Mouse (Mus musculus) midbrain, embryonic 12.5 days (tissue): ENCODE results near the gene Plin3. TPM values are rescaled to one million over a fixed set of nuclear protein-coding genes. Genes with fewer than 3 reads are reported as not detected.

Experiments used
- ATAC-seq: fragments of 200-750 bp; cut with Nextera tagmentation; 2 replicates; pipeline ENCODE4 v1.8.0; 2017; ENCODE audit warnings: low read depth, moderate TSS enrichment, moderate library complexity; ENCODE audit not compliant: low FRiP score
- H3K27ac ChIP-seq: fragments of 300-500 bp; sonication (generic); replicated peaks from 2 replicates; pipeline ENCODE4 v1.5.1; 2016; ENCODE audit warnings: mild to moderate bottlenecking
- H3K27me3 ChIP-seq: fragments of 300-500 bp; sonication (generic); 2 replicates; pipeline ENCODE4 v1.6.1; 2016; ENCODE audit warnings: mild to moderate bottlenecking
- H3K36me3 ChIP-seq: fragments of 300-500 bp; sonication (generic); 2 replicates; pipeline ENCODE4 v1.6.1; 2016
- H3K4me1 ChIP-seq: fragments of 300-500 bp; sonication (generic); 2 replicates; pipeline ENCODE4 v1.6.1; 2016
- H3K4me2 ChIP-seq: fragments of 300-500 bp; sonication (generic); replicated peaks from 2 replicates; pipeline ENCODE4 v1.6.1; 2016; ENCODE audit warnings: mild to moderate bottlenecking, moderate library complexity
- H3K4me3 ChIP-seq: fragments of 300-500 bp; sonication (generic); 2 replicates; pipeline ENCODE4 v1.5.1; 2016; ENCODE audit warnings: mild to moderate bottlenecking
- H3K9ac ChIP-seq: fragments of 300-500 bp; sonication (generic); replicated peaks from 2 replicates; pipeline ENCODE4 v1.6.1; 2016; ENCODE audit warnings: mild to moderate bottlenecking, moderate library complexity
- H3K9me3 ChIP-seq: fragments of 300-500 bp; sonication (generic); 2 replicates; pipeline ENCODE4 v1.6.1; 2016; ENCODE audit warnings: mild to moderate bottlenecking
- WGBS: fragments of 180-500 bp; shearing (Covaris S2); methylation state at CpG from one replicate; pipeline ENCODE4 v1.1.7; 2016; 5-methylcytosine and 5-hydroxymethylcytosine counted together
- polyA plus RNA-seq: library from polyadenylated mRNA; unstranded; fragments of >200 nt; fragmentation: Nextera tagmentation; extraction: Ambion mirVana; gene quantifications from 2 replicates; pipeline ENCODE4 v1.2.1, GENCODE M21; 2016

The Plin3 gene
- polyA plus RNA-seq, 1 experiment from 2014 or later, result 29.0 TPM

DNA sequence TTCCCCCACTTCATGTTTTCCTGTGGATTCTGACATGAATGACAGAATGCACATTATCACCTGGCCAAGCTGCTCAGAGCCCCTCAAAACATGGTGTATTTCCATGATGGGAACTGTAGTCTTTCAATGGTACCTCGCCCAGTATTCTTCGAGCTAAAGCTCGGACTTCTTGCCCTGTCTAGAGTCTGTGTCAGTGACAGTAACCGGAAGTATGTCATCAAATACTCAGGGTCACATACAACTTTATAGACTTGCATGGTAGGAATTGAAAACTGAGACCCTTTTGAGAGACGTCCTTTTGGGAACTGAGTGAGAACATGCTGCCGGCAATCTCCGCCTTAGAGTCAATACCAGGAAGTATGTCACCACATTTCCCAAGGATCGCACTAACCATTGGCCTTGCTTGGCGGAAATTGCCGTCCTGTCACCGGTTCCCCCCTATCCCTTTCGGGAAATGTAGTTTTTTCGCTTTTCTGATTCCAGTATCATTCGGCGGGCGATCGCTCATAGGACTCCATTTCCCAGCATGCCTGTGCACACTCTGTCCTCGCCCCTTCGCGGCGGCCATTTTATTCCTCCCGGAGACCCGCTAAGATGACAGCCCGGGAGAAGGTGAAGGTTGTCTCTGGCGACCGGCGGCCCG lies 36.3 kb downstream of the Plin3 start, which contains the start of gene Fem1a:
TSS of gene Fem1a (plus strand) at position 572 of the 643 bp plus-strand sequence.
- Histone ChIP-seq H3K4me3 (peak within 1 kb of the TSS; percentile 75), H3K27ac (peak within 1 kb of the TSS; percentile 91), H3K27me3 (no peaks in the 10 kb centered on the region), H3K4me1 (peaks cover 39% of the 10 kb centered on the region), H3K9ac (peak within 1 kb of the TSS; percentile 72), H3K36me3 (peaks cover 31% of the 10 kb centered on the region), H3K9me3 (no peaks in the 10 kb centered on the region), H3K4me2 (peak within 1 kb of the TSS; percentile 98)
- under 1% methylated on average over 28 of the region's 28 CpGs for WGBS
- ATAC-seq, result peak; percentile 92

GRCm38 (mm10) chr17:56255863-56256238 lies 36.8 kb downstream of the Plin3 start:
- WGBS, result under 1% methylated on average over 32 of the region's 32 CpGs
- peak overlapping the region; percentile 91 for H3K27ac ChIP-seq
- peak overlapping the region; percentile 57; the same call in 1 of the 2 replicates for H3K9ac ChIP-seq

DNA sequence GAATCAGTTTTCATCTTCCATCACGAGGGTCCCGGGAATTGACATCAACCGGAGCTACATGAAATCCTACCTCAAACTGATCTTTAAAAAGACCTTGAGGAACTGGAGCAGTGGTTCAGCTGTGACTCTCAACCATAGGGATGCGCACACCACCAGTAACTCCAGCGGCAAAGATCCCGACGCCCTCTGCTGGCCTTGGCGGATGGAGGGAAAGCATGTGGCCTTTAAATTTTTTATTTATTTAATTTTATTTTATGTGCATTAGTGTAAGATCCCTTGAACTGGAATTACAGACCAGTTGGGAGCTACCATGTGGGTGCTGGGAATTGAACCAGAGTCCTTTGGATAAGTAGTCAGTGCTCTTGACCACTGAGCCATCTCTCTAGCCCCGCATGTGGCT lies 37.2 kb downstream of the Plin3 start:
- WGBS, result 20% methylated on average over 9 of the region's 9 CpGs
- no peak overlapping the region for H3K9ac ChIP-seq
- peak; percentile 13 for ATAC-seq

More at GRCm38 (mm10) chr17:56255863-56256238, 36.8 kb downstream of the Plin3 start:
- ATAC-seq, result peak; percentile 91
- Histone ChIP-seq H3K36me3 (peaks cover 26% of the 10 kb centered on the region), H3K4me1 (peaks cover 40% of the 10 kb centered on the region), H3K27me3 (no peaks in the 10 kb centered on the region), H3K9me3 (no peaks in the 10 kb centered on the region), H3K4me2 (peak overlapping the region; percentile 73), H3K4me3 (peak overlapping the region; percentile 75)

GRCm38 (mm10) chr17:56254695-56255094 lies 38.0 kb downstream of the Plin3 start:
- peaks cover 38% of the 10 kb centered on the region for H3K4me1 ChIP-seq
- no peaks in the 10 kb centered on the region for H3K9me3 ChIP-seq
- no peak for ATAC-seq
- WGBS, result 77% methylated on average over 4 of the region's 4 CpGs
- H3K9ac ChIP-seq, result no peak overlapping the region
- H3K36me3 ChIP-seq, result peaks cover 14% of the 10 kb centered on the region
- no peak overlapping the region for H3K4me3 ChIP-seq
- H3K27me3 ChIP-seq, result no peaks in the 10 kb centered on the region
- no peak overlapping the region for H3K4me2 ChIP-seq
- no peak overlapping the region for H3K27ac ChIP-seq

More for the DNA sequence above, 37.2 kb downstream of the Plin3 start:
- H3K4me1 ChIP-seq, result peaks cover 41% of the 10 kb centered on the region
- peaks cover 22% of the 10 kb centered on the region for H3K36me3 ChIP-seq
- no peaks in the 10 kb centered on the region for H3K9me3 ChIP-seq
- peak overlapping the region; percentile 75 for H3K4me3 ChIP-seq
- H3K27me3 ChIP-seq, result no peaks in the 10 kb centered on the region
- H3K4me2 ChIP-seq, result peak overlapping the region; percentile 73
- H3K27ac ChIP-seq, result peak overlapping the region; percentile 8; the same call in 1 of the 2 replicates

DNA sequence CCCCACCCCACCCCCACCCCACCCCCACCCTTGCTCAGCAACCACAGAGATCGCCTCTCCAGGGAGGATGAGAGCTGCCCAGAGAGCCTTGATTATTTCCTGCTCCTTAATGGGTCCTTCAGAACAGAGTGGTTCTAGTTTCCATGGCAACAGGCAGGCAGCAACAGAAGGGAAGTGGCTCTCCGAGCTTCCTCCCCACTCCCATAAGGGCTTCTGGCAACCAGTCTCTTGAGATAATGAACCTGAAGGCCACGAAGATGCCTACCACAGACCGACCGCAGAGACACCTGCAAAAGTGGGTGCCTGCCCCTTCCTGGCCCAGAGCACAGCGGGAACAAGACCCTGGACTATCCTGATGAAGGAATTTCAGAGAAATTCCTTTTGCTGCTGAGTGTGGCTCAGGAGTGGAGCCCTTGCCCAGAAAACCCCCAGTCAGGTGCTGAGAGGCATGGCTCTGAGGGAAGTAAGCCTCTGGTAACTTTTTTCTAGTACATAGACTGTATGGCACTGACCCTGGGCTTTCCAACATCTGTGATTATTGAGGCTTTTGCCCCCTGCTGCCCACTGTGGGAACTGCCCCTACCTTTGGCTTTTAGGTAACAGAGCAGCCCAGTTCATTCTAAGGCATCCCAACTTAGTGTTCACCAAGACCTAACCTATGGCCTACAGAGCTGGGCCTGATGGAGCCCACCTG lies 41.4 kb downstream of the Plin3 start:
- Histone ChIP-seq H3K27me3 (0 out of 2 replicates have a peak, but pooled peaks cover 9% of the 10 kb centered on the region), H3K36me3 (no peaks in the 10 kb centered on the region), H3K4me1 (peaks cover 14% of the 10 kb centered on the region), H3K4me2 (peak overlapping the region; percentile 25), H3K9ac (no peak overlapping the region), H3K27ac (peak overlapping the region; percentile 66), H3K4me3 (no peak overlapping the region), H3K9me3 (no peaks in the 10 kb centered on the region)
- 26% methylated on average over 6 of the region's 6 CpGs for WGBS
- ATAC-seq, result peak; percentile 38; the same call in 1 of the 2 replicates

GRCm38 (mm10) chr17:56245608-56246007 lies 47.1 kb downstream of the Plin3 start:
- Histone ChIP-seq H3K4me2 (no peak overlapping the region), H3K36me3 (no peaks in the 10 kb centered on the region), H3K4me3 (no peak overlapping the region), H3K9ac (no peak overlapping the region), H3K4me1 (peaks cover 6% of the 10 kb centered on the region; the same call in 1 of the 2 replicates), H3K9me3 (no peaks in the 10 kb centered on the region), H3K27ac (no peak overlapping the region), H3K27me3 (peaks cover 26% of the 10 kb centered on the region)
- ATAC-seq, result no peak
- WGBS, result 56% methylated on average over 7 of the region's 7 CpGs

- Histone ChIP-seq H3K27me3 (peaks cover 23% of the 10 kb centered on the region), H3K4me2 (peak overlapping the region; percentile 49), H3K27ac (no peak overlapping the region), H3K4me1 (no peaks in the 10 kb centered on the region), H3K9ac (peak overlapping the region; percentile 20; the same call in 1 of the 2 replicates), H3K9me3 (no peaks in the 10 kb centered on the region), H3K36me3 (no peaks in the 10 kb centered on the region), H3K4me3 (peak overlapping the region; percentile 39)
- WGBS, result 2% methylated on average over 33 of the region's 33 CpGs
- peak; percentile 69 for ATAC-seq
These were observed 50.9 kb downstream of the Plin3 start for GRCm38 (mm10) chr17:56241541-56242401.

- peaks cover 7% of the 10 kb centered on the region; the same call in 1 of the 2 replicates for H3K27me3 ChIP-seq
- H3K9ac ChIP-seq, result no peak overlapping the region
- 4% methylated on average over 14 of the region's 14 CpGs for WGBS
- no peak overlapping the region for H3K4me3 ChIP-seq
- H3K9me3 ChIP-seq, result no peaks in the 10 kb centered on the region
- ATAC-seq, result peak; percentile 96
- H3K4me1 ChIP-seq, result peaks cover 11% of the 10 kb centered on the region
- H3K4me2 ChIP-seq, result peak overlapping the region; percentile 43
- no peak overlapping the region for H3K27ac ChIP-seq
- H3K36me3 ChIP-seq, result no peaks in the 10 kb centered on the region
These were observed 58.7 kb downstream of the Plin3 start for GRCm38 (mm10) chr17:56233818-56234469.

DNA sequence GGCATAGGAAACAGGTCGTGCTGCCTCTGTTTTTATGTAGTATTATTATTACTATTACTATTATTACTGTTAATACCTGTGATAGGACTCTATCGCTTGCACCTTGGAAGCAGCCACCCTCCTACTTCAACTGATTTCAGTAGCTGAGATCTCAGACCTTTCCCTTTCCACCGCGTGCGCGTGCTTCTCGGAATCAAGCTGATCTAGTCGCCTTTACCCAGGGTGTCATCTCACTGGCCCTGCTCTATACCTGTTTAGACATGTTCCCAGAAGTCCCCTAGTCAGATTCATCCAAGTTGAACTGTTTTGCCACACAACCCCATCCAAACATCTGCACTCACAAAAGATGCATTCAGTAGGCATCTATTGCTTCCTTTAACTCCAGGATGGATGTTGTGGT lies 59.3 kb downstream of the Plin3 start:
- H3K4me1 ChIP-seq, result peaks cover 11% of the 10 kb centered on the region
- 52% methylated on average over 8 of the region's 8 CpGs for WGBS
- H3K36me3 ChIP-seq, result no peaks in the 10 kb centered on the region
- H3K4me2 ChIP-seq, result peak overlapping the region; percentile 43
- no peak overlapping the region for H3K27ac ChIP-seq
- peaks cover 7% of the 10 kb centered on the region; the same call in 1 of the 2 replicates for H3K27me3 ChIP-seq
- no peak overlapping the region for H3K4me3 ChIP-seq
- no peaks in the 10 kb centered on the region for H3K9me3 ChIP-seq
- no peak overlapping the region for H3K9ac ChIP-seq
- peak; percentile 41 for ATAC-seq

DNA sequence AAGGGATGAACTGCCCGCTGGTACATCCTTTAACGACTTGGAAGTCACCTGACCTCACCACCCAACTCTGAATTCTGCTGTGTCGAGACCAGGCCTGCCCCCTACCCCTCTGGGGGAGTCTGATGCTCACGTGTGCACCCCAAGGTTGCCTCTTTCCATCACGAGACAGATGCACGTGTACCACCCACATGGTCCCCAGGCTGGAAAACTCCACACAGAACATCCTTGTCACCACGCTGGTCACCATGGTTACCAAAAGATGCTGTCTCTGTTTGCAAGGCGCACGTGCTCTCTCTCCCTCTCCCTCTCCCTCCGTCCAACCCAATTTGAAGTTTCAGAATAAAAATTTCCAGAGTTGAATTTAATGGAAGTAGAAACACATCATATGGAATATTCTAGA lies 62.7 kb downstream of the Plin3 start:
- Histone ChIP-seq H3K27me3 (no peaks in the 10 kb centered on the region; the same call in 1 of the 2 replicates), H3K4me1 (peaks cover 11% of the 10 kb centered on the region)

More for the DNA sequence above, 62.7 kb downstream of the Plin3 start:
- no peak for ATAC-seq
- no peak overlapping the region for H3K4me2 ChIP-seq
- no peak overlapping the region for H3K4me3 ChIP-seq
- WGBS, result 67% methylated on average over 10 of the region's 10 CpGs
- no peaks in the 10 kb centered on the region for H3K9me3 ChIP-seq
- no peaks in the 10 kb centered on the region for H3K36me3 ChIP-seq
- no peak overlapping the region for H3K27ac ChIP-seq
- no peak overlapping the region for H3K9ac ChIP-seq
